In the genomic region with DNA sequence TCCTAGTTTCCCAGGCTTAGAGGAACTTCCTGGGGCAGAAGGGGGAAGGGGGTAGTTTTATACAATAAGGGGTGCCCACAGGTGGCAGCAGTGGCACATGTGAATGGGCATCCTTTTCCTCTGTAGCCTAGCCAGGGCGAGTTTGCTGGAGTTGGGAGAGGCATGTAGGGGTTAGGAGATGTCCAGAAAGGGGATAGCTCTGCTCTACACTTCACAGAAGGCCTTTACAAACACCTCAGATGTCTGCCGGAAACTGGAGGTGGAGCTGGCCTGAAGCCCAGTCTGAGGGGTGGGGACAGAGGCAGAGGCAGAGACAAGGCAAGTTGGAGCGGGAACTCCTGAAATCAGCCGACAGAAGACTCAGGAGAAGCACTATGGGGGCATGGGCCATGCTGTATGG, we compare ENCODE assay signal across 9 mouse cellular contexts. TPM values are rescaled to one million over a fixed set of nuclear protein-coding genes. Genes with fewer than 3 reads are reported as not detected.
DNase-seq lines count a peak whose midpoint lies in the region; ATAC-seq lines count a peak whose summit lies in the region.
"Had no signal": no experiment of that assay in that cellular context is flagged by ENCODE, and none has a peak within 500 bp of the region (broad histone marks: within the 10 kb centered on the region; RNA-seq: fewer than 3 reads in every experiment).

A gene (plus strand): TSS at position 152 of the 400 bp plus-strand sequence.

- intact Hi-C loops in heart, postnatal 25 days (cut with DNase I), result loop anchor here (5.0 kb wide), 1 partner anchor 64 kb away; a partner anchor contains a TSS

- H3K9ac ChIP-seq in heart, embryonic 14.5 days (ENCODE audit: low read length), result peak within 1 kb of the TSS; percentile 13; the same call in 1 of the 2 replicates
- H3K9ac ChIP-seq in forebrain, embryonic 11.5 days (ENCODE audit: low read length), result no peak within 1 kb of the TSS
- H3K9ac ChIP-seq: neural tube, embryonic 12.5 days had no signal

- no peak for ATAC-seq in heart, embryonic 14.5 days (ENCODE audit: insufficient number of reproducible peaks, insufficient read depth, low FRiP score, low read depth)
- ATAC-seq in forebrain, embryonic 11.5 days (replicated peaks; ENCODE audit: low FRiP score), result no peak

- H3K27ac ChIP-seq in heart, embryonic 14.5 days (replicated peaks in 1 of 2; ENCODE audit: control insufficient read depth in 1 of 2, insufficient read depth in 1 of 2, low read depth in 2 of 2, low read length in 2 of 2), result peak within 1 kb of the TSS; percentile 4 to 15; a peak in 1 of 4 replicates
- no peak within 1 kb of the TSS for H3K27ac ChIP-seq in forebrain, embryonic 11.5 days (ENCODE audit: low read depth, low read length)
- H3K27ac ChIP-seq: neural tube, embryonic 12.5 days had no signal

- no peaks in the 10 kb centered on the region for H3K27me3 ChIP-seq in heart, embryonic 14.5 days (ENCODE audit: control insufficient read depth, insufficient read depth, low read length)
- H3K27me3 ChIP-seq in forebrain, embryonic 11.5 days (ENCODE audit: control insufficient read depth, insufficient read depth, low read length), result no peaks in the 10 kb centered on the region
- H3K27me3 ChIP-seq: neural tube, embryonic 12.5 days had no signal

- H3K4me2 ChIP-seq in heart, embryonic 14.5 days (ENCODE audit: low read length), result no peak within 1 kb of the TSS
- H3K4me2 ChIP-seq in forebrain, embryonic 11.5 days (ENCODE audit: low read depth, low read length, severe bottlenecking), result no peak within 1 kb of the TSS
- H3K4me2 ChIP-seq: neural tube, embryonic 12.5 days had no signal

- H3K36me3 ChIP-seq in heart, embryonic 14.5 days (ENCODE audit: control insufficient read depth, insufficient read depth, low read length), result peaks cover 25% of the 10 kb centered on the region
- no peaks in the 10 kb centered on the region; the same call in 1 of the 2 replicates for H3K36me3 ChIP-seq in forebrain, embryonic 11.5 days (ENCODE audit: control insufficient read depth, insufficient read depth, low read length)

- no peaks in the 10 kb centered on the region for H3K9me3 ChIP-seq in heart, embryonic 14.5 days (ENCODE audit: control insufficient read depth, low read length)
- no peaks in the 10 kb centered on the region for H3K9me3 ChIP-seq in forebrain, embryonic 11.5 days (ENCODE audit: control insufficient read depth, low read length)
- H3K9me3 ChIP-seq: neural tube, embryonic 12.5 days had no signal

- no peak within 1 kb of the TSS for H3K4me3 ChIP-seq in heart, embryonic 14.5 days (ENCODE audit: control insufficient read depth in 1 of 2, insufficient read depth in 1 of 2, low read depth in 1 of 2, low read length in 2 of 2)
- H3K4me3 ChIP-seq in forebrain, embryonic 11.5 days (ENCODE audit: low read depth, low read length), result no peak within 1 kb of the TSS
- H3K4me3 ChIP-seq: neural tube, embryonic 12.5 days had no signal

- peak; percentile 94 for DNase-seq in heart, adult 11 months
- no peak for DNase-seq in heart, postnatal 25 days (ENCODE audit: low spot score)
- peak; percentile 56 for DNase-seq in MEL-GATA-1-ER (ENCODE audit: extremely low read depth, low read depth)
- peak; percentile 41 to 52 for DNase-seq in left cerebral cortex, adult 8-10 months (ENCODE audit: low spot score in 2 of 2)
- DNase-seq in right cerebral cortex, adult 2 months (ENCODE audit: low spot score in 2 of 2), result peak; percentile 53 to 68
- DNase-seq in forebrain, embryonic 11.5 days (ENCODE audit: low spot score), result no peak
- DNase-seq in retina, postnatal 1 day, result no peak

- 18% methylated on average over 4 of the region's 4 CpGs for WGBS in heart, embryonic 14.5 days
- WGBS in forebrain, embryonic 11.5 days, result 71% methylated on average over 4 of the region's 4 CpGs

- peaks cover 19 to 23% of the 10 kb centered on the region in 2 experiments for H3K4me1 ChIP-seq in heart, embryonic 14.5 days (ENCODE audit: control insufficient read depth in 2 of 2, insufficient read depth in 2 of 2, low read length in 2 of 2)
- peaks cover 4% of the 10 kb centered on the region for H3K4me1 ChIP-seq in forebrain, embryonic 11.5 days (replicated peaks; ENCODE audit: control insufficient read depth, insufficient read depth, low read length)

RNA-seq across cellular contexts. Expression of the gene that starts here (rescaled TPM):
- total RNA-seq in heart, postnatal 25 days (2021), result under 1 TPM in 1 of 2 experiments, not detected in 1; 0.34 TPM
- 2.2 and 2.3 TPM in 2 replicates for polyA plus RNA-seq in heart, embryonic 14.5 days (2014; fragmentation: Nextera tagmentation; extraction: Ambion mirVana)
- not detected for total RNA-seq in left cerebral cortex, adult 8-10 months (2022)
- polyA plus RNA-seq in forebrain, embryonic 11.5 days (2014; fragmentation: Nextera tagmentation; extraction: Ambion mirVana), result 1.1 and 1.9 TPM in 2 replicates

Comparison
In these comparisons a context has a peak if more than half of its experiments do, and no peak if none do; other contexts are left out.
1. DNase-seq: peak in heart, adult 11 months (single experiment), MEL-GATA-1-ER (single experiment) and right cerebral cortex, adult 2 months (2 of 2); none in heart, postnatal 25 days (single experiment), forebrain, embryonic 11.5 days (single experiment) and retina, postnatal 1 day (single experiment).
2. Peak in DNase-seq in left cerebral cortex, adult 8-10 months; RNA of the gene not detected or under 1 TPM.